Mouse (Mus musculus) kidney, adult 2 months (tissue): ENCODE data around the gene Gcfc2. TPM values are rescaled to one million over a fixed set of nuclear protein-coding genes. Genes with fewer than 3 reads are reported as not detected.

Experiments
- DNase-seq: peaks from one replicate; pipeline ENCODE4 v3.0.0; 2021
- H3K27ac ChIP-seq: fragments of 200-500 bp; 2 replicates; pipeline ENCODE4 v1.5.1; 2012; ENCODE audit warnings: low read depth, low read length, control low read depth, inconsistent platforms; ENCODE audit not compliant: insufficient read depth
- H3K27me3 ChIP-seq: fragments of 200-500 bp; replicated peaks from 2 replicates; pipeline ENCODE4 v1.6.1; 2012; ENCODE audit warnings: mild to moderate bottlenecking, moderate library complexity, low read length, inconsistent platforms; ENCODE audit not compliant: control insufficient read depth, insufficient read depth
- H3K36me3 ChIP-seq: fragments of 200-500 bp; 2 replicates; pipeline ENCODE4 v1.6.1; 2012; ENCODE audit warnings: mild to moderate bottlenecking, moderate library complexity, low read length, inconsistent platforms; ENCODE audit not compliant: control insufficient read depth, insufficient read depth
- H3K4me1 ChIP-seq: fragments of 200-500 bp; 2 replicates; pipeline ENCODE4 v1.6.1; 2011; ENCODE audit warnings: low read length; ENCODE audit not compliant: control insufficient read depth, insufficient read depth
- H3K4me3 ChIP-seq: fragments of 200-500 bp; 2 replicates; pipeline ENCODE4 v1.5.1; 2011; ENCODE audit warnings: mild to moderate bottlenecking, low read depth, low read length, control low read depth; ENCODE audit not compliant: insufficient read depth
- CTCF ChIP-seq: fragments of 200-500 bp; conservative IDR thresholded peaks from 2 replicates; pipeline ENCODE4 v1.5.1; 2011; ENCODE audit warnings: low read depth, mild to moderate bottlenecking, control low read depth, low read length, moderate library complexity, mixed read lengths; ENCODE audit not compliant: insufficient read depth, insufficient read length
- POLR2A ChIP-seq: fragments of 200-500 bp; IDR thresholded peaks from one replicate; pipeline ENCODE4 v1.6.1; 2011; ENCODE audit warnings: low read depth, low read length, control low read depth
- WGBS: fragments of 180-500 bp; shearing (Covaris S2); methylation state at CpG from one replicate; pipeline ENCODE4 v1.1.7; 2018; 5-methylcytosine and 5-hydroxymethylcytosine counted together
- polyA plus RNA-seq: library from polyadenylated mRNA; depleted of rRNA; stranded (reverse); fragments of >200 nt; gene quantifications from 2 replicates; pipeline ENCODE4 v1.2.3, GENCODE M21; 2012

Gene Gcfc2
- polyA plus RNA-seq, 1 experiment = 1.5 TPM

GRCm38 (mm10) chr6:81929402-81929801, 5.9 kb downstream of the Gcfc2 start:
- Histone ChIP-seq H3K27me3 (no peaks in the 10 kb centered on the region), H3K4me3 (no peak overlapping the region), H3K36me3 (peaks cover 6% of the 10 kb centered on the region), H3K27ac (no peak overlapping the region), H3K4me1 (0 out of 2 replicates have a peak, but pooled peaks cover under 1% of the 10 kb centered on the region)
- TF ChIP-seq CTCF (no peak), POLR2A (no peak)
- 85% methylated on average over 4 of the region's 4 CpGs for WGBS
- no peak for DNase-seq

GRCm38 (mm10) chr6:81933281-81933680, 9.8 kb downstream of the Gcfc2 start:
- Histone ChIP-seq H3K27ac (no peak overlapping the region), H3K4me1 (no peaks in the 10 kb centered on the region), H3K36me3 (peaks cover 6% of the 10 kb centered on the region), H3K4me3 (no peak overlapping the region), H3K27me3 (no peaks in the 10 kb centered on the region)
- TF ChIP-seq CTCF (no peak), POLR2A (no peak)
- 88% methylated on average over 3 of the region's 3 CpGs for WGBS
- peak; percentile 7 for DNase-seq

DNA sequence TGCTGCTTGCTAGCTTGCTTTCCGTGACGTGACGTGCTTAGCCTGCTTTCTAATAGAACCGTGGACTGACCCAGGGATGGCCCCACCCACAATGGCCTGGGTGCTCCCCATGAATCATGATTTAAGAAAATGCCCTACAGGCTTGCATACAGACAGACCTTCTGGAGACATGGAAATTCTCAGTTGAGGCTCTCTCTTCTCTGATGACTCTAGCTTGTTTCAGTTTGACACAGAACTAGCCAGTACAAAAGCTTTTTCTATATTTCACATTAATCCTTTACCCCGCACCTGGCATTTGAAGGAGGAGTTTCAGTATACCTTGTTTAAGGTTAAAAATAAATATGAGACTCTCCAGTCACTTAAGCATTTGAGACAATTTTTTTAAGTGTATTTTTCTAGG, 18.2 kb downstream of the Gcfc2 start:
- DNase-seq = no peak
- H3K27ac ChIP-seq = no peak overlapping the region
- H3K36me3 ChIP-seq = peaks cover 2% of the 10 kb centered on the region
- 87% methylated on average over 5 of the region's 5 CpGs for WGBS
- TF ChIP-seq CTCF (no peak), POLR2A (no peak)
- H3K27me3 ChIP-seq = no peaks in the 10 kb centered on the region
- no peak overlapping the region for H3K4me3 ChIP-seq
- H3K4me1 ChIP-seq = no peaks in the 10 kb centered on the region

DNA sequence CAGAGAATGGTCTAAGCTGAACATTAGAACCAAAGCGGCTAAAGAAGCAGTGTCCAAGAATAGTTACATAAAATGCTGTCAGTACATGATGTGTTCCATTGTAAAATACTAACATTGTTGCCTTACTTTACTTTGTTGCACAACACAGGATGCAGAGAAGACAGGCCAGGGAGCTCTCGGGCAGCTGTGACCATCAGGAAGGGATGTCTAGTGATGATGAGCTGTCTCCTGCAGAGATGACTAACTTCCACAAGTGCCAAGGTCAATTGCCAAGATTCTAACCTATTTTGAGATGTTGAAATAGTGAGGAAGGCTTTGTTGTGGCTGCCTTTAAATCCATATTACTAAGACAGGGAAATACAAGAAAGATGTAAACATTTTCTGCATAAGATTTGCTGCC, 19.8 kb downstream of the Gcfc2 start:
- H3K36me3 ChIP-seq = peaks cover 2% of the 10 kb centered on the region
- WGBS = 75% methylated on average over 2 of the region's 2 CpGs
- DNase-seq = no peak

DNA sequence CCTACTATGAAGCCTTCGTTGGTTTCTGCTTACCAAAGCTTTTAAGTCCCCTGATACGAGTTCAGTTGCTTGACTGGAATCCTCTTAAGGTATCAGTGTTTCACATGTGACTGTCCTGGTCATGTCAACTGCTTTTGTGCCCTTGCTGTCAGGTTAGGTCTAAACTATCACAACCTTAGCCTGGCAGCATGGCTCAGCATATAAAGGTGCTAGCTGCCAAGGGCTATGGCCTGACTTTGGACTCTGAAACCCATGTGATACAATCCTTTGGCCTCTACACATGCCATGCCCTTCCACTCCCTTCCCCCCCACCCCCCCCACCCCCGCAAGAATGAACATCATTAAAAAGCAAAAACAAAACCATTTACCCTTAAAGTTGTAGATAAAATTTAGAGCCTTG, 21.0 kb downstream of the Gcfc2 start:
- no peak overlapping the region for H3K27ac ChIP-seq
- no peaks in the 10 kb centered on the region for H3K27me3 ChIP-seq
- H3K36me3 ChIP-seq = peaks cover 2% of the 10 kb centered on the region
- TF ChIP-seq CTCF = no peak
- no peak for TF ChIP-seq POLR2A
- no peak overlapping the region for H3K4me3 ChIP-seq
- DNase-seq = peak; percentile 25
- H3K4me1 ChIP-seq = no peaks in the 10 kb centered on the region
- WGBS = 75% methylated on average over 3 of the region's 3 CpGs

More for the DNA sequence above, 19.8 kb downstream of the Gcfc2 start:
- no peak for TF ChIP-seq POLR2A
- TF ChIP-seq CTCF = no peak
- no peaks in the 10 kb centered on the region for H3K27me3 ChIP-seq
- H3K27ac ChIP-seq = no peak overlapping the region
- H3K4me1 ChIP-seq = no peaks in the 10 kb centered on the region
- H3K4me3 ChIP-seq = no peak overlapping the region

DNA sequence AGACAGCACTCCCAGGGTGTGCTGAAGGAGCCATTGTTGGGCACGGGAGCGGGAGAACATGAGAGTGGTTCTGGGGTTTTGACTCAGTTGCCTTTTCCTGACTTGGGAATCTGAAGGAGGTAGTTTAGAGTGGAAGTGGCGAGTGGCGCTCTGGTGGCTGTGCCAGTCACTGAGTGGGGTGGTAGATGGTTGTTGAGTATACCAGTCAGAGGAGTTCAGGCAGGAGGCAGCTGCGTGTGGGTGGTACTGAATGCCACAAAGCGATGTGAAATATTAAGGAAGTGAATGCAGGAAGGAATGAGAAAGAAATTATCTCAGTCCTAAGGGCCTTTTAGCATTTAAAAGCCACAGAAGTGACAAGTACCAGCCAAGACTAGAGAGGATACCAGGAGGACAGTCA, 23.4 kb downstream of the Gcfc2 start:
- no peaks in the 10 kb centered on the region for H3K4me1 ChIP-seq
- no peak overlapping the region for H3K27ac ChIP-seq
- WGBS = 97% methylated on average over 6 of the region's 6 CpGs
- no peak overlapping the region for H3K4me3 ChIP-seq
- no peaks in the 10 kb centered on the region for H3K27me3 ChIP-seq
- TF ChIP-seq CTCF = no peak
- TF ChIP-seq POLR2A = no peak
- no peaks in the 10 kb centered on the region for H3K36me3 ChIP-seq
- no peak for DNase-seq

GRCm38 (mm10) chr6:81955133-81955532, 31.7 kb downstream of the Gcfc2 start:
- Histone ChIP-seq H3K4me1 (no peaks in the 10 kb centered on the region), H3K27ac (no peak overlapping the region), H3K4me3 (no peak overlapping the region), H3K36me3 (peaks cover 3% of the 10 kb centered on the region), H3K27me3 (no peaks in the 10 kb centered on the region)
- WGBS = 66% methylated on average over 5 of the region's 5 CpGs
- TF ChIP-seq CTCF (no peak), POLR2A (no peak)
- DNase-seq = no peak

DNA sequence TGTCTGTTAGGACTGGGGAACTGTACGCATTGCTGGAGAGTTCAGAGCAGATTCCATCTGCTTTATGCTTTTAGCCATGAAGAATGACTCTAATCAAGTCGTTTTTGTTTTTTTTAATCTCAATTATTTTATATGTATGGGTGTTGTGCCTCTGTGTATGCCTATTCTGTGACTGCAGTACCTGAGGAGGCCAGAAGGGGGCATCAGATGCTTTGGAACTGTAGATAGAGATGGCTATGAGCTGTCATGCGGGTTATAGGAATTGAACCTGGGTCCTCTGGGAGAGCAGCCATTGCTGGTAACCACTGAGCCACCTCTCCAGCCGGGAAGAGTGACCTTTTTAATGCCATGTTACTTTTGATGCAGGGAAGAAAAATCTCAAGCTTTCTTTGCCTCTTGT, 32.9 kb downstream of the Gcfc2 start:
- no peak overlapping the region for H3K27ac ChIP-seq
- H3K27me3 ChIP-seq = no peaks in the 10 kb centered on the region
- TF ChIP-seq CTCF (peak; percentile 29; the same call in 1 of the 2 replicates), POLR2A (no peak)
- no peaks in the 10 kb centered on the region for H3K4me1 ChIP-seq
- WGBS = 91% methylated on average over 4 of the region's 4 CpGs
- H3K36me3 ChIP-seq = peaks cover 3% of the 10 kb centered on the region
- no peak overlapping the region for H3K4me3 ChIP-seq
- peak; percentile 21 for DNase-seq
